Mouse (Mus musculus) G1E (cell line): ENCODE results near the gene Arhgap10.

Experiments
- CTCF ChIP-seq: IDR thresholded peaks from 2 replicates; pipeline ENCODE4 v1.5.1; 2012; ENCODE audit warnings: low read depth, low read length, inconsistent platforms, mixed read lengths
- TAL1 ChIP-seq: conservative IDR thresholded peaks from 2 replicates; pipeline ENCODE4 v1.6.1; 2012; ENCODE audit warnings: low read depth, low read length, inconsistent platforms, mixed read lengths

DNA sequence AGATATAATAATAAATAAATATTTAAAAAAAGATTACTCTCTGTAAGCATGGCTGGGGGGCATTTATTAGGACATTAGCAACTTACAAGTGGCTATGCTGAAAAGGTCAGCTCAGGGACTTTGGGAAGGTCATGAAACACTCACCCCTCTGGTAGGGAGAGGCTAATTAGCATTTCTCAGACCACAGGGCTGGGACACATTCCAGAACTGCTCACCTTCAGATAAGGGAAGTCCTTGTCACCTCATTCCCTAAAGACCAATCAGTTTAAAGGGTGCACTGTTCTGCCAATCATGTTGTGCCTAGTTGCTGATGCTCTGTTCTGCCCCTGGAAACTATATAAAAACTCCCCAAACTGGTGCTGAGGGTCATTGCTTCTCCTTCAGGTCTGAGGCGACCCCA is 20.5 kb upstream of the Arhgap10 start:
- TF ChIP-seq TAL1, result no peak
- TF ChIP-seq CTCF, result no peak
